Mouse (Mus musculus) hindbrain, postnatal 0 days (tissue): ENCODE measurements at regions not wholly inside any gene's neighbourhood (a gene's known extent, or its start where the extent isn't known, plus 50 kb on each side); places are given as distances from the start of the nearest gene placed in this dataset.

Source experiments
- ATAC-seq: fragments of 200-750 bp; cut with Nextera tagmentation; 2 replicates; pipeline ENCODE4 v1.8.0; 2017; ENCODE audit warnings: mild to moderate bottlenecking, moderate TSS enrichment, moderate library complexity
- DNase-seq: peaks from one replicate; pipeline ENCODE4 v3.0.0-alpha.2; 2015; ENCODE audit warnings: low spot score
- H3K27ac ChIP-seq: fragments of 300-500 bp; sonication (generic); 2 replicates; pipeline ENCODE4 v1.5.1; 2014; ENCODE audit warnings: mild to moderate bottlenecking
- H3K27me3 ChIP-seq: fragments of 300-500 bp; sonication (generic); 2 replicates; pipeline ENCODE4 v1.6.1; 2014; ENCODE audit warnings: low read length, mixed read lengths; ENCODE audit not compliant: insufficient read depth
- H3K36me3 ChIP-seq: fragments of 300-500 bp; sonication (generic); 2 replicates; pipeline ENCODE4 v1.6.1; 2014; ENCODE audit warnings: low read length, mixed read lengths; ENCODE audit not compliant: insufficient read depth
- H3K4me1 ChIP-seq: fragments of 300-500 bp; sonication (generic); 2 replicates; pipeline ENCODE4 v1.6.1; 2014; ENCODE audit warnings: antibody characterized with exemption, low read length, mixed read lengths; ENCODE audit not compliant: insufficient read depth
- H3K4me2 ChIP-seq: fragments of 300-500 bp; sonication (generic); 2 replicates; pipeline ENCODE4 v1.6.1; 2014; ENCODE audit warnings: low read depth, mild to moderate bottlenecking, low read length, moderate library complexity, mixed read lengths
- H3K4me3 ChIP-seq: fragments of 300-500 bp; sonication (generic); 2 replicates; pipeline ENCODE4 v1.5.1; 2014; ENCODE audit warnings: low read length
- H3K9ac ChIP-seq: fragments of 300-500 bp; sonication (generic); replicated peaks from 2 replicates; pipeline ENCODE4 v1.6.1; 2014; ENCODE audit warnings: mild to moderate bottlenecking, low read length, moderate library complexity, mixed read lengths
- H3K9me3 ChIP-seq: fragments of 300-500 bp; sonication (generic); 2 replicates; pipeline ENCODE4 v1.6.1; 2016; ENCODE audit warnings: low read length, mixed read lengths
- CTCF ChIP-seq: IDR thresholded peaks from 2 replicates; pipeline ENCODE4 v1.5.1; 2016; ENCODE audit warnings: antibody characterized with exemption, control low read depth, low read depth
- WGBS: fragments of 180-500 bp; shearing (Covaris S2); extraction: QIAGEN DNeasy Blood & Tissue Kit; methylation state at CpG from one replicate; pipeline ENCODE4 v1.1.7; 2014; 5-methylcytosine and 5-hydroxymethylcytosine counted together

- DNase-seq (no peak), ATAC-seq (no peak)
- TF ChIP-seq CTCF, result no peak
- H3K9me3 ChIP-seq, result no peaks in the 10 kb centered on the region
- no peaks in the 10 kb centered on the region for H3K27me3 ChIP-seq
- no peak overlapping the region for H3K4me2 ChIP-seq
- no peak overlapping the region for H3K9ac ChIP-seq
- no peaks in the 10 kb centered on the region for H3K4me1 ChIP-seq
- H3K4me3 ChIP-seq, result no peak overlapping the region
- no peaks in the 10 kb centered on the region for H3K36me3 ChIP-seq
- H3K27ac ChIP-seq, result no peak overlapping the region
- WGBS, result 52% methylated on average over 1 of the region's 1 CpGs
These were observed 166.9 kb upstream of the Rxylt1 start for GRCm38 (mm10) chr10:122264070-122264469.

GRCm38 (mm10) chr10:122259354-122259753, 162.2 kb upstream of the Rxylt1 start:
- no peaks in the 10 kb centered on the region for H3K36me3 ChIP-seq
- no peaks in the 10 kb centered on the region for H3K4me1 ChIP-seq
- WGBS, result 56% methylated on average over 4 of the region's 4 CpGs
- H3K4me2 ChIP-seq, result no peak overlapping the region
- H3K9ac ChIP-seq, result no peak overlapping the region
- no peak for TF ChIP-seq CTCF
- H3K9me3 ChIP-seq, result no peaks in the 10 kb centered on the region
- ATAC-seq (no peak), DNase-seq (no peak)
- no peak overlapping the region for H3K27ac ChIP-seq
- no peak overlapping the region for H3K4me3 ChIP-seq
- H3K27me3 ChIP-seq, result no peaks in the 10 kb centered on the region

- no peak overlapping the region for H3K27ac ChIP-seq
- no peak for TF ChIP-seq CTCF
- H3K9ac ChIP-seq, result no peak overlapping the region
- no peaks in the 10 kb centered on the region for H3K27me3 ChIP-seq
- H3K4me1 ChIP-seq, result no peaks in the 10 kb centered on the region
- H3K9me3 ChIP-seq, result no peaks in the 10 kb centered on the region
- ATAC-seq (no peak), DNase-seq (no peak)
- 88% methylated on average over 3 of the region's 3 CpGs for WGBS
- H3K4me2 ChIP-seq, result no peak overlapping the region
- H3K36me3 ChIP-seq, result no peaks in the 10 kb centered on the region
- H3K4me3 ChIP-seq, result no peak overlapping the region
These were observed 161.5 kb upstream of the Rxylt1 start for GRCm38 (mm10) chr10:122258711-122259110.

- Histone ChIP-seq H3K4me3 (no peak overlapping the region), H3K27ac (no peak overlapping the region), H3K4me2 (no peak overlapping the region), H3K4me1 (no peaks in the 10 kb centered on the region), H3K36me3 (no peaks in the 10 kb centered on the region), H3K9me3 (no peaks in the 10 kb centered on the region), H3K27me3 (no peaks in the 10 kb centered on the region), H3K9ac (no peak overlapping the region)
- ATAC-seq (no peak), DNase-seq (no peak)
- WGBS, result 91% methylated on average over 7 of the region's 7 CpGs
- no peak for TF ChIP-seq CTCF
These were observed 134.6 kb upstream of the Rxylt1 start for GRCm38 (mm10) chr10:122231818-122232217.

- H3K9me3 ChIP-seq, result no peaks in the 10 kb centered on the region
- H3K4me1 ChIP-seq, result no peaks in the 10 kb centered on the region
- H3K27me3 ChIP-seq, result no peaks in the 10 kb centered on the region
- DNase-seq (no peak), ATAC-seq (no peak)
- no peak for TF ChIP-seq CTCF
- H3K27ac ChIP-seq, result no peak overlapping the region
- no peak overlapping the region for H3K4me2 ChIP-seq
- no peak overlapping the region for H3K4me3 ChIP-seq
- no peaks in the 10 kb centered on the region for H3K36me3 ChIP-seq
- H3K9ac ChIP-seq, result no peak overlapping the region
- 80% methylated on average over 11 of the region's 11 CpGs for WGBS
These were observed 133.6 kb upstream of the Rxylt1 start for GRCm38 (mm10) chr10:122230746-122231145.

- H3K4me2 ChIP-seq, result no peak overlapping the region
- WGBS, result 95% methylated on average over 8 of the region's 8 CpGs
- TF ChIP-seq CTCF, result no peak
- H3K9ac ChIP-seq, result no peak overlapping the region
- H3K36me3 ChIP-seq, result no peaks in the 10 kb centered on the region
- DNase-seq (no peak), ATAC-seq (no peak)
- H3K27me3 ChIP-seq, result no peaks in the 10 kb centered on the region
- no peak overlapping the region for H3K4me3 ChIP-seq
- no peak overlapping the region for H3K27ac ChIP-seq
- no peaks in the 10 kb centered on the region for H3K9me3 ChIP-seq
- no peaks in the 10 kb centered on the region for H3K4me1 ChIP-seq
These were observed 128.5 kb upstream of the Rxylt1 start for GRCm38 (mm10) chr10:122225679-122226078.

GRCm38 (mm10) chr10:122223076-122223475, 125.9 kb upstream of the Rxylt1 start:
- no peak overlapping the region for H3K4me2 ChIP-seq
- ATAC-seq (no peak), DNase-seq (no peak)
- H3K9me3 ChIP-seq, result no peaks in the 10 kb centered on the region
- H3K4me3 ChIP-seq, result no peak overlapping the region
- no peaks in the 10 kb centered on the region for H3K27me3 ChIP-seq
- WGBS, result 69% methylated on average over 3 of the region's 3 CpGs
- H3K4me1 ChIP-seq, result no peaks in the 10 kb centered on the region
- no peaks in the 10 kb centered on the region for H3K36me3 ChIP-seq
- TF ChIP-seq CTCF, result no peak
- H3K9ac ChIP-seq, result no peak overlapping the region
- H3K27ac ChIP-seq, result no peak overlapping the region
